Mouse (Mus musculus) mature B cell (primary cell): Measurements from ENCODE around the gene Ercc6l.

Experiments
- in situ Hi-C: fragments of 300-500 bp; cut with MboI; formaldehyde crosslinking; loops from 2 replicates; pipeline ENCODE4 v1.14.3; 2019

Gene Ercc6l

DNA sequence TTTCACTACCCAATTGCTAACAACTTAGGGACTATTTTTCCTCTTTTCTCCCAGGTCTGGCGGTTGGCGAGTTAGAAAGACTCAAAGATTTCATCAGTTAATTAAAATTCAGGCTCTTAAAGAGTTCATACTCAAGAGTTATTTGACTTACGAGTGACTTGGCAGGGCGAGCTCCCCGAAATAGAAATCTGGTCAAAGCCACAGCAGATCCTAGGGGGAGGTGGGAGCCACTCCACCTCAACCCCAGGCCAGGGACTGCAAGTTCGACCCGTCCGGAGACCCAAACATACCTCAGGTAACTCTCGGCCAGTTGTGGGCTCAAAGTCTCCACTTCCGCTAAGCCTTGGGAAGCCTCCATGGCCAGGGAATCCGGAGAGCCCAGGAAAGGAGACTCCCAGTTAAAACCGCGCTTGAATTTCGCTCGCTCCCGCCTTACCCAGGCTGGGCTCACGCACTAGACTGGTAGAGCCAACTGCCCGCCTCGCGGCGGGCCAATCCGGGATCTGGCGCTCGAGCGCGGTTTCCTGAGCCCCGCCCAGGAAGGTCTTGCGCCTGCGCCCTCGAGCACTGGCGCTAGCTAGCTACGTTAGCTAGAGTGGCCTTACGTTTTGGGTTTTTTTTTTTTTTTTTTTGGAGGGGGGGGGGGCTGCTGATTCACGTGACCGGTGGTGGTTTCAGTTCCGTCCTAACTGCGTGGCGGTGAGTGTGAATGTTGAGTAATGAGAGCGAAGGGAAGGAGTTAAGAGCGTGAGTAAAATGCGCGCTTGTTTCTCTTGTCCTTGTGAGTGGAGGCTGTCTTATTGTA, at the start of gene Ercc6l:
TSS of gene Ercc6l (minus strand) at position 474 of the 805 bp plus-strand sequence.
- in situ Hi-C loops = no loop called here

DNA sequence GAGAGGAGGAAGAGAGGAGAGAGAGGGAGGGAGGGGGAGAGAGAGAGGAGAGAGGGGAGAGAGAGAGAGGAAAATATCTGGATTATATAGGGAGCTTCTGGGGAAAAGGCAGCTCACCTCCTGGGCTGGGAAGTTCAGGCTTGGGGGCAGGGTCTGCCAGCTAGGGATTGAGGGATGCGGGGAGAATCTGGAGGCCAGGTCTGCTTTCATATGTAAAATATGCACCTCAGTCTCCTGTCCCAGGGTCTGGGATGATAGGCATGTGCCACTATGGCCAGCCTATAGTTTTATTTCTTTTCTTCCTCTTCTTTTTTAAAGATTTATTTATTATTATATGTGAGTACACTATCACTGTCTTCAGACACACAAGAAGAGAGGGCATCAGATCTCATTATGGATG, 33.9 kb upstream of the Ercc6l start:
- in situ Hi-C loops = no loop called here

DNA sequence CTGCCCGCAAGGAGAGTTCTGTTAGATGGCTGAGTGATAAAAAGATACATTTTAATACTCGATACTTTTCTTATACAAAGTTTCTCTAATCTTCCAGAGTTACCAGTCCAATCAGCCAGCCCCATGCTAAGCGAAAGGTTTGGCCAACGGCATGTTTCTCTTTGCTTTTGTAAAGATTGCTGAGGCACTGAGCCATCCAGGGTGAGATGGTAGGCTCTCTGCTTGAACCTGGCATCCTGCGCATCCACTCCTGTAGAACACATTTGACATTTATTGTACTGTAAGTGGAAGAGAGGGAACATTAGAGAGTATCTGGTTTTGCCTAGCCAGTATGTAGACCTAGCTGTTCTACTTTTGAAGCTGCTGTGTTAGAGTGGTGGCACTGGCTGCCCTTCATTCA, 32.7 kb upstream of the Ercc6l start:
- in situ Hi-C loops = no loop called here

DNA sequence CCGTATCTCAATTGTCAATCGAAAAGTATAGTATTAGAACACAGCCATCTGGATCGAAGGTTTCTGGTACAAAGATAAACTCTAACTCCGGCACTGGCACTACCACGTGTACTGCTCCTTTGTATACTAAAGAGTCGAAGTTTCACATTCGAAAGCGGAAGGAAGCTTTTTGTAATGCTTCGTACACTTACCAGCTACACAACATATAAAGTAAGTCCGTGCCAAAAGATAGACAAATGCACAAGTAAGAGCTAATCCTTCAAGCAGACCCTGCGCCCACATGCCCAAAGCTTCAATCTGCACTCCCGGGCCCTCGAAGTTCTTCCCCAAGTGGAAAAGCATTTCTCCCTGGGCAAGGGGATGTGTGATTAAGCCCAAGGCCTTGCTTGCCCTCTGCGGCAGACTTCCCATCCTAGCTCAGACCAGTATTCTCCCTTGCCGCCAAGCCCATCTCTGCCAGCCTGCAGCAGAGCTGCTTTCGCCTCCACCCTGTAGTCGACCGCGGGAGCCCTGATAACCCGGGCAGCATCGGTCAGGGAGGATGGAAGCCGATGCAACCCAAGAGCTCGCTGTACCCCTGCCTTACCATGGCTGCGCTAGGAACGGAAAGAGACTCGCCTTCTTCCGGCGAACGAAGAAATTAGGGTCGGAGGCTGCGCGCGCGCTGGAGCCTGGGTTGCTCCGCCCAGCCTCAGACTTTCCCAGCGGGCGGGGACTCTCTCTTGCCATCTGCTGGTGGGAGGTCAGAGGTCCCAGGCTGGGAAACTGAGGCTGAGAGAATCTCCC, 32.0 kb upstream of the Ercc6l start, which contains the start of gene Rps4x:
TSS of gene Rps4x (minus strand) at position 683 of the 786 bp plus-strand sequence.
- in situ Hi-C loops = no loop called here

DNA sequence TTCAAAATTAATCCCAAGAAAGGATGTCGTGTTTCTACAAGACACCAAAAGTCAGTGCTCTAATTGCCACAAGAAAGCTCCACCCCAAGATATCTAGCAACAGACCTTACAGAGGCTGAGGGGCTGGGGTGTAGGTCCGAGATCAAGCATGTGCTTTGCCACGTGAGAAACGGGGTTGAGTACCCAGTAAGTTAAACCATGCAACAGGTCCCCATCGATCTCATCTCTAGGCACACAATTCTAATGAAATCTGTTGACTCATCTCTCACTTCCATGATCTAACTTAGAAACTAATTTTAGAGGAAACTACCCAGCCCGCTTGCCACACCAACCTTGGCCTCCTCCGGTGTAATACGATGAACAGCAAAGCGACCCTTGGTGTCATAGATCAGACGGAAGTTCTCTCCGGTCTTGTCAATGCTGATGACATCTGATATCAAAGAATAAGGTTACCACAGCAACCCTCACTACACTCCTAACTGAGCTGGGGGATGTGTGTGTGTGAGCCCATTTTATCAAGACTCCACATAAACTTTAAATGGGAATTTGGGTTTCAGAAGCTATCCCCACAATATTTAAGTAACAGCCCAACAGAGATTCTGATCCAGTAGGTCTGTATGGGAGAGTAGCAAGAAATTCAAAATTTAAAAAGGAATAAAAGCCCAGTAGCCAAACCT, 30.3 kb upstream of the Ercc6l start:
- in situ Hi-C loops = no loop called here

DNA sequence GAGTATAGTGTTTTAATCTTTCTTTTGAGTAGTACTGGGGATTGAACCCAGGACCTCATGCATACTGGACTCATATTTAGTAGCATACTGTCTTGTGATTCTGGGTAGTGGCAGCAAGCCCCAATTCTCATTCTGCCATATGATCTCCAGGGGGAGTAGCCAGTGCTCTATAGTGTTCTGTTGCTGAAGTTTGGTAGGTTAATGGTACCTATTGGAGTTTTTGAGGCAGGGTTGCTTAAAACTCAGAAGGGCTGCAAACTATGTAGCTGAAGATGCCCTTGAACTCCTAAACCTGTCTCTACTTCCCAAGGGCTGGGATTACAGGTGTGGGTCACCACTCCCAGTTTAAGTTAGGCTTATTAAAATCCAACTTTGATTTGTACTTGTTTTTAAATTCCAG, 25.7 kb upstream of the Ercc6l start:
- in situ Hi-C loops = no loop called here

DNA sequence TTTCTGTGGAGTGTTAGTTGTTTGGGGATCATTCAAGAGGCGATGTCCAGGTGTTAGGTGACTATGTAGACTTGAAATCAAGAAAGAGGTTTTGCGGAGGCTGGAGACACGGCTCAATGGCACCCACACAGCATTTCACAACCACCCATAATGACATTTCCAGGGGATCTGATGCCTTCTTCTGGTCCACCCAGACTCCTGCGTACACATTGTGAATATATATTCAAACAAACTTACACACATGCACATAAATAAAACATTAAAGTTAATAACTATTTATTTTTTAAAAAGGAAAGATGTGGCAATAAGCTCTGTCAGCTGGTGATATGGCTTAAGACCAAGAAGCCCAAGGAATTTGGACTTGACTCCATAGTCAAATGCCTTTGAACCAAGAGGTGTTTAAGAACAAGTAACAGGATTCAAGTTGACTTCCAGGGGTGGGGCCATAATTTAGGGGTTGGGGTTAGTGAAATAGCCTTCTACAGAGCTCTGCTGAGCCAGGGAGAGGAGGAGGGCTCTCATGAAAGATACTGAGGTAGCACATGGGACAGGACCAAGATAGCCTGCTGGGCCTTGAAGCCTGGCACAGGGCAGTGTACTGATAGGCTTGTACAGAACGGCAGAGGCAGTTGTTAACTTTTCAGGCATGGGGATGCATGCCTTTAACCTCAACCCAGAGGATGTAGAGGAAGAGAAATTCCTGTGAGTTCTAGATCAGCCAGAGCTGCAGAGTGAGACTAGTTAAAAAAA, 18.8 kb upstream of the Ercc6l start:
- in situ Hi-C loops = no loop called here

DNA sequence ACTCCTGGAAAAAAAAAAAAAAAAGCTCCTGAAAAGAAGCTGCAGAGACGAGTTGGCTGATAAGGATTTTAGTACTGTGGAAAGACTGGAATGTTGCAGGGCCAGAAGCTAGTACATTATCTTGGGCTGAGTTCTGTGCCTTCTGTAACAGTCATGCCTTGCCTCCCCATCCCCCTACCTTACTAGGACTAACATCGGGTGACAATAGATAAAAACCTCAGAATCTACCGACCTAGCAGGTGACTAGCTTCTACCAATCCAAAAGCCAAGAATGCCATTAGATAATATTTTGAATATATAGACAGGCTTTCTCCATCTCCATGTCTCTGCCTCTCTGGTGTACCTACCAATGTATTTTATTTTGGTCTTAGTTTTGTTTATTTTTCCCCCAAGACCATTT, 14.0 kb upstream of the Ercc6l start:
- in situ Hi-C loops = no loop called here

DNA sequence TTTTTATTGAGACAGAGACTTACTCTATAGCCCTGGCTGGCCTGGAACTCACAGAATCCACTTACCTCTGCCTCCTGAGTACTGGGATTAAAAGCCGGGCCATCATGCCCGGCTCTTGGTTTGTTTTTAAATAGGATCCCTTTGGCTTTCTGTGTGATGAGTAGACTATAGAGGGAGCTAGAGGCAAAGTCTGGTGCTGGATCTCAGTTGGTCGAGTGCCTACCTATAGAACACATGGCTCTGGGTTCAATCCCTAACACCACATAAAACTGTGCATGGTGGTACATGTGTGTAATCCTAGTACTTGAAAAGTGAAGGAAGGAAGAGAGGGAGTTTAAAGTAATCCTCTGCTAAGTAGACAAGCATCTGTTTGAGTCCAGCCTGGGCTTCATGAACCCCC, 13.2 kb upstream of the Ercc6l start:
- in situ Hi-C loops = no loop called here

DNA sequence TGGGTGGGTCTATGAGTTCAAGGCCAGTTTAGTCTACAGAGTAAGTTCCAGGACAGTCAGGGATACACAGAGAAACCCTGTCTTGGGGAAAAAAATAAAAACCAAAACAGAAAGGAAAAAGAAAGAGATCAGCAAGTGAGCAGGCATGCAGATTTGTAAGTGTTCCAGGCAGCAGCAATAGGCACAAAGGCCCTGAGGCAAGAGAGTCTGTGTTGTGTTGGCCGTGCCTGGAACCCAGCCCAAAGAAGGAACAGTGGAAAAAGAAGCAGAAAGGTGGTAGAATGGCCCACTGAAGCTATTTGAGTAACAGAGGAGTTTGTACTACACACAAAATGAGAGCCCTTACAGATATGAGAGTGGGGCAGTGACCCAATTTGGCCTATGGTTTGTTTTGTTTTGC, 12.8 kb upstream of the Ercc6l start:
- in situ Hi-C loops = no loop called here

DNA sequence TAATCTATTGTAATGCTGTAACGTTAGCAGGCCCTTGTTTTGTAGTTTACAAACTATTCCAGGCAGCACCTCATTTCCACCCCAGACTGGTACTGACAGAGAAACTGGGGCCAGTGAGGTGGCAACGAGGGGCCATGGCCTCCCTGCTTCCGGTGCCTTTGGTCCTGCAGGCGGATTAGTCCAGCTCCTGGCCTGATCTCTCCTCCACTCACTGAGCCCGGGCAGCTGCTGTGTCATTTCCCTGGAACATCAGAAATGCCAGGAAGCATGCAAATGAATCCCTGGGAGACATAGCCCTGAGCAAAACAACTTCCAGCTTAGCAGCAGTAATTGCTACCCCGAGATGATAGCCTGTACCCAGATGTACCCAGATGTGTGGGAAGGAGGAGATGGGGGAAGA, 10.1 kb upstream of the Ercc6l start:
- in situ Hi-C loops = no loop called here

DNA sequence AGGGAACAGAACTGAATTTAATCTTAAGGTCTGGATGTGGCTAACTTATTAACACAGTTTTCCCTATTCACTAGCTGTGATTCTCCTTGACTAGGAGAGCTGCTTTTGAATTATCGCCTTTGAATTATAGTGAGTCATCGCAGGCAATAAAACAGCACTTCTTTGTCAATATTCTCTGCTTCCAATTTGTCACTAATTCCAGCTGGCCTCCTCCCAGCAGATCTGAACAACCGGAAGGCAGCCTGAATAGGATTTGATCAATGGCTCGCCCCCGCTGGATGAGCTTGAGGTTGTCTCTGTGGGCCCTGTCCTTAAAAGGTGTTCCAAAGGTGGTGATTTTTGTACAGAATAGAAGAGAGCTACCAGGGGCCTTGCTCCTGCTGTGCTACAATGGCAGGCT, 9.6 kb upstream of the Ercc6l start:
- in situ Hi-C loops = no loop called here

DNA sequence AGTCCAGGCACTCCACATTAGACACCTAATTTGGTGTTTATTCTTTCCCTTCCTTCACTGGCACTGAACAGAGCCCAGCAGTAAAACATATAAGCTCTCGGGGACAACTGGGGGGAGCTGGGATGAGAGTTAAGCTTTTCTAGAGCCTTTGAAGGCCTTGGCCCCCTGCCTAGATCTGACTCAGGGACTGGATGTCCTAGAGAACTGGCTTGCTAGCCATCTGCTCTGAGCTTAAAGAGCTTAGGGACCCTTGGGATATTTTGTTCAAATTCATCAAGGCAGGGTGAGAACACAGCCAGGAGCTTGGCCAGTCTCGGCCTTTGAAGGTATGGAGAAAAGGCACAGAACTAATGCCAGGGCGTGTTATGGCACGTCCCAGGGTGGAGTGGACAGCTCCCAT, 6.6 kb upstream of the Ercc6l start:
- in situ Hi-C loops = no loop called here

DNA sequence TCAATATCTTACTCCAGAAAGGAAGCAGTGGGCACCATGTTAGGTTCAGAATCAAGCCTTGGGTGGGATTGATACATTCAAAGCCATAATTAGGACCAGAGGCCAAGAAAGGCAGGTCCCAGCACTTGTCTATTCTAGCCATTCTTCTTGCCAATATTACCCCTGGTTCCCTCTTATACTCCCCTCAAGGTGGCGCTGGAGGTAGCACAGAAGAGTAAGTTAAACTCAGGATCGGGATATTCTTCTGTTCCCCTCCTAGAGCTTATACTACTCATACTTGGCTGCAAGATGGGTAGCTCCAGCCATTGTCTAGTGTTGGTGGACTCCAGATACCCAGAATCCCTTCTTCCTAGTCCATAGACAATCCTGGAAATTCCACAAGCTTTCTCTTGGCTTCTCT, 6.2 kb upstream of the Ercc6l start:
- in situ Hi-C loops = no loop called here

DNA sequence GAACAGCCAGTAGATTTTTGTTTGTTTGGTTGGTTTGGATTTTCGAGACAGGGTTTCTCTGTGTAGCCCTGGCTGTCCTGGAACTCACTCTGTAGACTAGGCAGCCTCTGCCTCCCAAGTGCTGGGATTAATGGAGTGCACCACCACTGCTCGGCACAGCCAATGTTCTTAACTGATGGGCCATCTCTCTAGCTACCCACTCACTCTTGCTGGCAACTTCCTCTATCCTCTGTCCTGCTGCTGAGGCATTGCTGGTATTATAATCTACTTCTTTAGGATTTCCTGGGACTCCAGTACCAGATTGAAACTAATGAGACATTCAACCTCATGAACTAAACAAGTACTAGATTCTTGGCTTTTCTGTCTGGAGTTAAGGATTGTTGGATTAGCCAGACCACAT, 3.6 kb upstream of the Ercc6l start:
- in situ Hi-C loops = no loop called here

DNA sequence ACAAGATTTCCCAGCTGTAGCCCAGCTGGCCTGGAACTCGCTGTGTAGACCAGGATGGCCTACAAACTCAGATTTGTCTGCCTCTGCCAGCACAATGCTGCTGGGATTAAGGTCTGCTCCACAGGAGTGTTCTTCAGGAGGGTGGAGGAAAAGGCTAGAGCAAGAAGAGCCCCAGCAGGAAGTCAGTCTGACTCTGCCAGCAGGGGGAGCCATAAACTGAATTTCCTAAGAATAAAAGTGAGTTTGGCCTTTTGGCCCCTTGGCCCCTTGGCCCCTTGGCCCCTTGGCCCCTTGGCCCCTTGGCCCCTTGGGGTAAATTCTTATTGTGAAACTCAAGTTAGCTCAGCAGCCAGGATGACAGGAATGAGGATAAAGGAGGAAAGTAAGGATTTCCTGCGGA, 2.9 kb upstream of the Ercc6l start:
- in situ Hi-C loops = no loop called here

DNA sequence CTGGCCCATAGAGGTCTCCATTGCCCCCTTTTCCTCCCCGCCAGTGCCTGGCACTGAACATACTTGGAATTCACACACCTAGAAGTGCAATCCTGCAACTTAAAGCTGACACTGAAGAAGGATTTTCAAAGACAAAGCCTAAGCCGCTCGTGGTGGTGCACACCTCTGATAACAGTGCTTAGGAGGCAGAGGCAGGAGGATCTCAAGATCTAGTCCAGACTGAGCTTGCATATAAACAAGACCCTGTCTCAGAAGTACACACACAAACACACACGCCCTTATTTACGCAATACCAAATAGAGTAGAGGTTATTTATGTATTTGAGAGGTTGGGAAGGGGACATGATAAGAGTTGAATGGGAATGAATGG, 516 bp upstream of the Ercc6l start:
- in situ Hi-C loops = no loop called here

DNA sequence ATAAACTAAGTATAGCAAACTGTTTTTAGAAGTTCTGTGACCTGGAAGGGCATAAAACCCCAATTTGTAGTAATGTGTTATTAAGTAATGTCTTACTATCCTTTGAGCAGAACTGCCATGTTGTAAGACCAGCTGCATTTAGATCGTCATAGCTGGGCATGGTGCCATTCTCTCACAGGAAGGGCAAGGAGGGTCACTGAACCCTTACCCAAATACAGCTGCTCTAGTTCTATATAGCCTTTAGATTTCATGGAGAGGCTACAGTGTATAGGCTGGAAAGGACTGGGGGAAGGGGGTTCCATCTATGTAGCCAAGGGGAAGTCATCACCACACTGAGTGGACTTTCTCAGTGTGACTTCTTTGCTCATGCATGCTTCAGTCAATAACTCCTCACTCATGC, 15.7 kb downstream of the Ercc6l start:
- in situ Hi-C loops = no loop called here

DNA sequence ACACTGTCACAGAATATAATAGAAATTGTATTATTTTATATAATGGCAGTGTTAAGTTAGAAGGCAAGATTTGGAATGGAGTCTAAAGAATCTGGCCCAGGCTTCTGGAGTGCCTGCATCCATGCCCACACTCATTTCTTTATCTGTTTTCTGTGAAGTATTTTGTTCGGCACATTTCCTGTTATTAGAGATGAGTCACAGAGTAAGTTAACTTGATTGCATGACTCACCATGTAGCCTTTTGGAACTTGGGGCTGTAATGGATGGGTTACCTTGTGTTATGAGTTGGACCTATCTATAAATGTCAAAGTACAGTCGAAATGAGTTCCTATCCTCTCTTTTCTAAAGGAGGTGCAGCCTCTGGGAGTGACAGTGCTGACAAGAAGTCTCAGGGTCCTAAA, 35.6 kb downstream of the Ercc6l start:
- in situ Hi-C loops = no loop called here

DNA sequence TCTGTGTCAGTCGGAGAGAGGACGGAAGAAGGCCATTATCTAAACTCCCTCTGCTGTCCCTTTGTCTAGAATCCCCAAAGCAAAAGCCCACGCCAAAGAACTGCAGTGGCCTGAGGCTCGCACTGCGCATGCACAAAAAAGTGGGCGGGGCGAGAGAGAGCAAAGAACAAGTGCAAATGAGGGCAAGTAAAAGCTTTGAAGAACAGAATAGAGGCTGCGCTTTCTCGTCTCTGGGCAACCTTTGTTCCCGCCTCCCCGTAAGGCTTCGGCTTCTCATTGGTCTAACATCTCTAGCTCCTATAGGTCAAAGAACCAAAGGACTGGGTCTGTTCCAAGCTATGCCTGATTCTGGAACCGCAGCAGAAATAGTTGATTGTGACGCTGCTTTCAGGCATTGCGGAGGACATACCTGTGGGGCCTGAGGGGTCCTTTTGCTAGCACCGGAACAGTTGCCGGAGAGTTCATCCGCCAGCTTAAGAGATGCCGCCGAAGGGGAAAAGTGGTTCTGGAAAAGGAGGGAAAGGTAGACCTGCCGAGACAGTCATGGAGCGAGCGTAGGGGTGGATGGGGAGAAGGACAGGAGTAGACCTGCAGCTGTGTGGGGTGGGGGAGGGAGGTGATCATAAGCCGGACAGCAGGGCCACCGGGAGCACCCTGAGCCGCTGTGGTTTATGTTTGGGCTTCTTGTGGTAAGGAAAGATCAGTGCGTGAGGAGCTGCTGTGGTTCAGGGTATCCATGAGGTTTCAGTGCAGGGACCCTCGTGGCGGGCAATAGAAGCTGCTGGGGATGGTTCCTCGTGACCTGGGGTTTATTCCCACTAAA, 37.6 kb downstream of the Ercc6l start, which contains the start of gene Pin4:
TSS of gene Pin4 (plus strand) at position 406 of the 823 bp plus-strand sequence.
- in situ Hi-C loops = no loop called here

DNA sequence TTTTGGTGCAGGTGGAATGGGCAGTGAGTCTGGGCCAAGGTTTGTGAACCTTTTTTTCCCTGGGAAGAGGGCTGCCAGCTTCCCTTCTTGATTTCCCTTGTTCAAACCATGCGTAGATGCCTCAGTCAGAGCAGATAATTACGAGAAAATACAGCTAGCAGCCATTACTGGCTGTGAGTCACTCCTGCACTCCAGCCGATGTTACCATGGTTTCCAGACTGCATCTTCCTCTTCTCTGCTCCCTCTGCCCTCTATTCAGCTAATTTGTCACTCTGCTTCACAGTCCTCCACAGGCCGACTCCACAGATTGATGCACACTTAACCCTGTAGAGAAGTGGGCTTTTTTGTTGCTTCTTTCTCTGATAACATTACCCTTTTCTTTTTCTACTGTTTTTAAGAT, 41.2 kb downstream of the Ercc6l start:
- in situ Hi-C loops = no loop called here
